Mouse (Mus musculus): ENCODE measurements at regions not wholly inside any gene's neighbourhood (a gene's known extent, or its start where the extent isn't known, plus 50 kb on each side); places are given as distances from the start of the nearest gene placed in this dataset.

DNA sequence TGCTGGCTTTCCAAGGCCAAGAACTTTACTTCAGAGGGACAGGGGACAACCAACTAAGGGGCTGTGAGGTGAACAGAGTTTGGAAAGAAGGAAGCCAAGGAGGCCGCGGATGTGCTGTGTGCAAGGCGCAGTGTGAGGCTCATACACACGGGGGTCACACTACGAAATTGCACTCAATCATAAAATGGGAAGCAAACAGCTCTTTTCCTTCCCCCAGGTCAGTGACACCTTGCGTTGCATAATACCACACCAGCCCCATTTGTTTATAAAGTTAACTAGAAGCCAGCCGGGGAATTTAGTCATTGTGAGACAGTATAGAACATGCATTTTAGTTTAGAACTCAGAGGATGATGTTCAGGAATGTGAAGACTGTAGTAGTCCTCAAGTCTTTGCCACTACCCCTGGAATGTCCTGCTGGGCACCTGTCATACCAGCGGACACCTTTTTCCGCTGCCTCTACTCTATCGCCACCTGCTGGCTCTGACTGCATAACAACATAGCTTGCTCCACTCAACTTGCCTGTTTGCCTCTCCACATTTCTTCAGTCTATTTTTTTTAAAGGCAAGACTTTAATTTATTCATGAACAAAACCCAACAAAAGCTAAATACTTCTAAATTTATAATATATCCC, 82.5 kb upstream of the Zfp648 start:
- POLR2A ChIA-PET, result interaction anchor here (1.3 kb wide), 1 partner anchor 37 kb away, joined by 5 read pairs; no protein-coding TSS in a partner anchor
- ATAC-seq (no peak), DNase-seq (ENCODE audit: low read depth, low spot score) (no peak)
- TF ChIP-seq CTCF (IDR thresholded peaks at IDR 0.05), result peak; percentile 83
- CTCF ChIA-PET, result interaction anchor here (0.5 to 3.4 kb wide), 20 partner anchors 9 to 223 kb away, joined by 3 to 16 read pairs (median 4); no protein-coding TSS in a partner anchor
- no peaks in the 10 kb centered on the region for H3K27me3 ChIP-seq
- in situ Hi-C loops (cut with MboI; ENCODE audit: low pct_unique_long_range_greater_than_20kb), result no loop called here

DNA sequence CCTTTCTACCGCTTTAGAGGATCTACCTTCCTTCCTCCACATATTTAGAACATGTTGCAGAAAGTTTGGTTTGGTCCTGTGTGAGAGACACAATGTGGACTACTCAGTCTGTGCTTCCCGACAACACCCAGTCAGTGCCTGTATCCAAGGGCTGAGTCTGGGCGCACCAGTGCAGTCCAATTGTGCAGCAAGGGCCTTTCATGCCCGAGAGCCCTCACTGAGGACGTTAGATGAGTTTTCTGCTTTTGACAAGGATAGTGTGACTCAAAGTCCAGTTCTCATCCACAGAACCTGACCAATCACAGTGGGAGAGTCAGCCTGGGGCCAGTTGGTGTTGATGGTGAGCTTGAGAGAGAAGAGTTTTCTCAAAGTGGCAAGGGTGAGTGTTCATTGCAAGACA, 81.4 kb upstream of the Zfp648 start:
- H3K27me3 ChIP-seq, result no peaks in the 10 kb centered on the region
- no peak for TF ChIP-seq CTCF (IDR thresholded peaks at IDR 0.05)
- in situ Hi-C loops (cut with MboI; ENCODE audit: low pct_unique_long_range_greater_than_20kb), result no loop called here
- ChIA-PET POLR2A (no interaction called here), CTCF (interaction anchor here (0.9 to 3.1 kb wide), 6 partner anchors 28 to 61 kb away, joined by 3 to 15 read pairs (median 4); no protein-coding TSS in a partner anchor)
- DNase-seq (ENCODE audit: low read depth, low spot score) (no peak), ATAC-seq (no peak)

DNA sequence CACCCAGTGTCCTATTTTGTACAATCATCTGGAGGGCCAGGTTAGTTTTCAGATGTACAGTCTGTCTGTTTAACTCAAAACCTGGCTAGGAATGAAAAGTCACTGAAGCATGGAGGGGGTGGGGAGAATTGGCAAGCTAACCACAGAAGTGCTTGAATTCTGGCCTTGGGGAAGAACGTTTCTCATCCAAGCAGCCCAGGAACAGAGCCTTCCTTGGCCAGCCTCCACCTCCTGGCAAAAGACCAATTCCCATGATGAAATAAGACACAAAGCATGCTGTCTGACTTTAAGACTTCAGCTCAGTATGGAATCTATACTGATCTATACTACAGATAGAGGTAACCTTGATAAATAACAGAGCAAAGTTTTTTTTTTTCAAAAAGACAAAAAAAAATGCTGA, 80.3 kb upstream of the Zfp648 start:
- DNase-seq (ENCODE audit: low read depth, low spot score), result peak; percentile 68
- H3K27me3 ChIP-seq, result no peaks in the 10 kb centered on the region
- no peak for TF ChIP-seq CTCF (IDR thresholded peaks at IDR 0.05)
- in situ Hi-C loops (cut with MboI; ENCODE audit: low pct_unique_long_range_greater_than_20kb), result no loop called here
- ATAC-seq, result peak; percentile 41
- ChIA-PET POLR2A (interaction anchor here (0.6 kb wide), 1 partner anchor 29 kb away, joined by 3 read pairs; no protein-coding TSS in a partner anchor), CTCF (interaction anchor here (1.3 kb wide), 1 partner anchor 19 kb away, joined by 3 read pairs; no protein-coding TSS in a partner anchor)

DNA sequence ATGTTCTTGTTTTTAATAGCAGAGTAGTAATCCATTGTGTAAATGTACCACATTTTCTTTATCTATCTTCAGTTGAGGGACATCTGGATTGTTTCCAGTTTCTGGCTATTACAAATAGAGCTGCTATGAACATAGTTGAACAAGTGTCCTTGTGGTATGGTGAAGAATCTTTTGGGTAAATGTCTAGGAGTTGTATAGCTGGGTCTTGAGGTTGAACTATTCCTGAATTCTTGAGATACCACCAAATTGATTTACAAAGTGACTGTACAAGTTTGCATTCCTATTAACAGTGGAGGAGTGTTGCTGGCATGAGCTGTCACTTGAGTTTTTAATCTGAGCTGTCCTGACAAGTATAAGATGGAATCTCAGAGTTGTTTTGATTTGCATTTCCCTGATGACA, 76.0 kb upstream of the Zfp648 start:
- no peak for DNase-seq (ENCODE audit: low read depth, low spot score)
- ChIA-PET CTCF (interaction anchor here (0.8 to 1.6 kb wide), 3 partner anchors 18 to 229 kb away, joined by 3 to 6 read pairs (median 4); no protein-coding TSS in a partner anchor), POLR2A (no interaction called here)
- in situ Hi-C loops (cut with MboI; ENCODE audit: low pct_unique_long_range_greater_than_20kb), result no loop called here
- TF ChIP-seq CTCF (IDR thresholded peaks at IDR 0.05), result no peak
- no peaks in the 10 kb centered on the region for H3K27me3 ChIP-seq
- ATAC-seq, result no peak

DNA sequence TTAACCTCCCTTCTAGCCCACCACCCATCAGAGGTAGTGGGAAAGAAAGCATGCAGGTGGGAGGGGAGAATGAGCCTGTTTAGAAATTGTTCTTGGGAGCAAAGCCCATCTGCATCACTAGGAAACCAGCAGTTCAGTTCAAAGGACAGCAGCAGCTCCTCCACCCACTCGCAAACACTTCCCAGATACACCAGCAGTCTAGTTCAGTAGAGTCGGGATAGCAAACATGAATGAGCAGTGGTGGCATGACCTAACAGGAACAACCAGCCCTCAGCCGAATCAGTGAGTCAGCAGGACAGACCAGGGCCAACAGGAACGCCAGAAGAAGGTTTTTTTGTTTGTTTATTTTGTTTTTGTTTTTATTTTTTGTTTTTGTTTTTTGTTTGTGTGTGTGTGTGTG, 74.5 kb upstream of the Zfp648 start:
- no peaks in the 10 kb centered on the region for H3K27me3 ChIP-seq
- ChIA-PET POLR2A (no interaction called here), CTCF (interaction anchor here (0.6 to 1.2 kb wide), 2 partner anchors 19 to 24 kb away, joined by 3 read pairs; no protein-coding TSS in a partner anchor)
- DNase-seq (ENCODE audit: low read depth, low spot score) (no peak), ATAC-seq (no peak)
- TF ChIP-seq CTCF (IDR thresholded peaks at IDR 0.05), result no peak
- in situ Hi-C loops (cut with MboI; ENCODE audit: low pct_unique_long_range_greater_than_20kb), result no loop called here

DNA sequence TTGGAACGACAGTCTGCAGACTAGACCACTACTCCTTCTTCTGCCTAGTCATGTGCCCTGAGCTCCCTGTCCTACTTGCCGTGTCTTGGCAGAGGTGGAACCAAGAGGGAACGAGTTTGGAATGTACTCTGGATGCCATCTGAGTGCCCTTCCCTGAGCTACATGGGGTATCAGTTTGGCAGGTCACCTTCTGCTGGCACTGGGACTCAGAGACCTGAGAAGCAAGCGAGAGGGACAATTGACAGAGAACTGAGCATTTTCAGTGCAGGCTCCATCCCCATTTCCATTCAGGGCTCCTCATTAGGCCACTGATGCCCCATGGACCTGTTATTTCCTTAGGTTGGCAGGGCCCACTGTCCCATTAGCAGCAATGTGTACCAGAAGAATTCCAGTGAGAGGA, 61.5 kb upstream of the Zfp648 start:
- ATAC-seq (no peak), DNase-seq (ENCODE audit: low read depth, low spot score) (no peak)
- POLR2A ChIA-PET, result no interaction called here
- in situ Hi-C loops (cut with MboI; ENCODE audit: low pct_unique_long_range_greater_than_20kb), result no loop called here
- no peak for TF ChIP-seq CTCF (IDR thresholded peaks at IDR 0.05)
- H3K27me3 ChIP-seq, result no peaks in the 10 kb centered on the region
- CTCF ChIA-PET, result interaction anchor here (1.0 to 1.6 kb wide), 2 partner anchors 13 to 19 kb away, joined by 3 to 4 read pairs; no protein-coding TSS in a partner anchor

DNA sequence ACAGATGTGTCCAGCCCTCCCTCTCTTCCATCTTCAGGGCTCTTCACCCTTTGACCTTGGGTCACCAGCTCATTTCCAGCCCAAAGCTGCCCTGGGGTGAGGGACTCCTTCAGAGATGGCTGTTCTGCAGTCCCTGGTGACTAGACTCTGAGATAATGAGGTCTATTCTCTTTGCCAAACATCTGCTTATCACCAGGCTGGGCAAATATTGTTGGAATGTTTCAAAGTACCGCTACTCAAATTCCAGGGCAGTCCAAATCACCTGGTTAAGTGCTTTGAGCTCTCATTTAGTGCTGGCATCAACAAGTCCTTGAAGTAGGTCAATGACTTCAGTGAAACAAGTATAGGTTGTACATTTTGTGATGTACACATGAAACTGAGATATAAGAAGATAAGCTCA, 57.3 kb upstream of the Zfp648 start:
- H3K27me3 ChIP-seq, result no peaks in the 10 kb centered on the region
- in situ Hi-C loops (cut with MboI; ENCODE audit: low pct_unique_long_range_greater_than_20kb), result no loop called here
- CTCF ChIA-PET, result interaction anchor here (1.6 to 2.0 kb wide), 2 partner anchors 20 to 25 kb away, joined by 6 to 10 read pairs; no protein-coding TSS in a partner anchor
- ATAC-seq (no peak), DNase-seq (ENCODE audit: low read depth, low spot score) (no peak)
- TF ChIP-seq CTCF (IDR thresholded peaks at IDR 0.05), result no peak
- POLR2A ChIA-PET, result no interaction called here

DNA sequence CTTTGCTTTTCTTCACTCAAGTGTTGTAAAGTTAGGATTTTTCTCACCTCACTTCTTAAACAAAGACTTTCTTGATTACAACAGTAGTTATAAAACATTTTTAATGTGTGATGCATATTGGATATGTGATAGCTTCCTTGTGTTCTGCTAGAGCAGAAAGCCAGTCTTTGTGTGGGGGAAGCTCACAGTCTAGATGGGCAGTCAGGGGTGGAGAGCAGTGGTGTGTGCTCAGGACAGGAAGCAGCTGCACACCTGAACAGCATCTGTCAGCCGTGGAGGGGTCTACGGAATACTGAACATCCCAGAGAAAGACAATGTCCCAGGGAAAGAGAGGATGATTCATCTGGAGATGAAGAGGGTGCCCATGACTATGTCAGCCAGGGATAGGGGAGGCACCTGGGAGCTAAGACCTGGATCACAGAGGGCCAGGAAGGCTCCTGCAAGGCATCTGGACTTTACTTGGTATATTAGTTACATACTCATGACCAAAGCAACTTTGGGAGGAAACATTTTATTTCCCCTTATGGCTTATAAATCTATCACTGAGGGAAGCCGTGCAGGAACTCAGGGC, 53.9 kb upstream of the Zfp648 start:
- no peak for TF ChIP-seq CTCF (IDR thresholded peaks at IDR 0.05)
- ATAC-seq (no peak), DNase-seq (ENCODE audit: low read depth, low spot score) (no peak)
- in situ Hi-C loops (cut with MboI; ENCODE audit: low pct_unique_long_range_greater_than_20kb), result no loop called here
- no peaks in the 10 kb centered on the region for H3K27me3 ChIP-seq
- ChIA-PET POLR2A (interaction anchor here (0.7 kb wide), 1 partner anchor 78 kb away, joined by 3 read pairs; no protein-coding TSS in a partner anchor), CTCF (no interaction called here)

DNA sequence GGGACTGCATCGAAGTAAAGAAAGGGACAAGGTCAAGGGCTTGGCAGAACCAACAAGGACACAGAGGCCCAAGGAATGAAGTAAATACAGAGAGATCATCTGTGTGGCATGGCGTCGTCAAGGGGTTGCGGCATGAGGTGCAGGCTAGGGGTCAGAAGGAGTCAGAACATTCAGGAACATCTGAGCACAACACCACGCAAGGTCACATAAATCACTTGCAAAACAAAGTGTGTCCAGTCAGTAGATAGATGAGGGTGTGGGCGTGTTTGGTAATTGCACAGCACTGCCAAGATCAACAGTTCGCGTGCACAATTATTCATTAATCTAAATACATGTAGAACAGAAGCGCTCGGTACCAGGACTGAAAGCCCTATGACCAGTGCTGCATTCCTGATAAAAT, 52.0 kb upstream of the Zfp648 start:
- in situ Hi-C loops (cut with MboI; ENCODE audit: low pct_unique_long_range_greater_than_20kb), result no loop called here
- POLR2A ChIA-PET, result no interaction called here

DNA sequence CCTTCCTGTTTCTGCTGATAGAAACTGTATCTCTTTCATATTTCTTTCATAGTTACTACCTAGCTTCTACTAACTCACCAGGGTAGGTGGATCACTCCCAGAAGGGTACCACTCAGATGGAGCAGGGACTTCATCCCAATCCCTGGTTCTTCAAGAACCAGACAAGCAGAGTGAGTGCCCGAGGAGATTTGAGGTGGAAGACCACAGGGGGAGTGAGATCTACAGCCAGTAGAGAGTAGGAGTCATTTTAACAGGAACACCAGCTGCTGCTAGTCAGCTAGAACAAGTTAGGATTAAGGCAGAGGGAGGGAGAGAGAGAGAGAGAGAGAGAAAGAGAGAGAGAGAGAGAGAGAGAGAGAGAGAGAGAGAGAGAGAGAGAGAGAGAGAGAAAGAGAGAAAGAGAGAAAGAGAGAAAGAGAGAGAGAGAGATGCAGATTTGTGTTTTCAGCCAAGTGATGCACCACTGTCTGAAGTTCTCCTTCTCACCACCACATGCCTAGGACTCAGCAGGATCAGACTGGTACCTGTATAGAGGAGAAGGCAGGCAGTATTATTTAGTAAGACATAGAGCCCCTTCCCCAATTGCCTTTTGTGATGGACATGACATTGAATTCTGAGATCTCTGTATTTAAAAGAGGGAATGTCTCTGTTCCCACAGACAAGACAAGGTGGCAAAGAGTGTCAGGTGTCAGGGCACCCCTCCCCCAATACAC, 51.4 kb upstream of the Zfp648 start:
- no peaks in the 10 kb centered on the region for H3K27me3 ChIP-seq
- ChIA-PET CTCF (interaction anchor here (1.6 to 1.9 kb wide), 2 partner anchors 8 to 31 kb away, joined by 3 to 8 read pairs; no protein-coding TSS in a partner anchor), POLR2A (interaction anchor here (0.5 kb wide), 1 partner anchor 29 kb away, joined by 3 read pairs; no protein-coding TSS in a partner anchor)
- ATAC-seq, result no peak
- in situ Hi-C loops (cut with MboI; ENCODE audit: low pct_unique_long_range_greater_than_20kb), result loop anchor here (5.0 to 25.0 kb wide), 3 partner anchors 587 to 1085 kb away; partner anchors contain the start of gene Npl
- no peak for TF ChIP-seq CTCF (IDR thresholded peaks at IDR 0.05)
- no peak for DNase-seq (ENCODE audit: low read depth, low spot score)

More for the DNA sequence above, 52.0 kb upstream of the Zfp648 start:
- no peak for TF ChIP-seq CTCF (IDR thresholded peaks at IDR 0.05)
- CTCF ChIA-PET, result no interaction called here
- H3K27me3 ChIP-seq, result no peaks in the 10 kb centered on the region
- peak; percentile 23 for ATAC-seq
- peak; percentile 27 for DNase-seq (ENCODE audit: low read depth, low spot score)
